Mouse (Mus musculus): Measurements from ENCODE around the gene Vangl2. TPM values are rescaled to one million over a fixed set of nuclear protein-coding genes. Genes with fewer than 3 reads are reported as not detected.
A peak's percentile ranks its signal among the peaks of the same experiment; 100 is the strongest.

Vangl2 gene
- total RNA-seq, 2 experiments from 2014 or later, result 10.2 to 13.7 TPM

DNA sequence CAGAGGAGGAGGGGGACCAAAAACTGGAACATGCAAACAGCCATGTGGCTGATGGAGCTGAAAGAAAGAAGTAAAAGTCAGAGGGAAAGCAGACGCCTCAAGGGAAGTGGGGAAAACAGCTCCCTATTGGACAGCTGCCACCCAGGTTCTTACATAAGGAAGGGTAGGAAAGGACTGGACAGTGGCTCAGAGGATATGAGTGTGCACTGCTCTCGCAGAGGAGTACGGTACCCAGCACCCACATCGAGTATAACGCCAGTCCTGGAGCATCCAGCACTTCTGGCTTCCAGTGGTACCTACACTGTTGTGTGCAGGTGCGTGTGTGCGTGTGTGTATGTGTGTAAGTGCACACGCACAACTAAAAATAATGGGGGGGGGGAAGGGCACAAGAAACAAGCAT, 18.2 kb upstream of the Vangl2 start:
- no peak for DNase-seq (ENCODE audit: low spot score in 2 of 2)

GRCm38 (mm10) chr1:172029914-172030313, 1.7 kb upstream of the Vangl2 start:
- no peak for DNase-seq (ENCODE audit: low spot score in 2 of 2)

GRCm38 (mm10) chr1:172027809-172028102, 488 bp downstream of the Vangl2 start:
- DNase-seq (ENCODE audit: low spot score in 2 of 2), result no peak

DNA sequence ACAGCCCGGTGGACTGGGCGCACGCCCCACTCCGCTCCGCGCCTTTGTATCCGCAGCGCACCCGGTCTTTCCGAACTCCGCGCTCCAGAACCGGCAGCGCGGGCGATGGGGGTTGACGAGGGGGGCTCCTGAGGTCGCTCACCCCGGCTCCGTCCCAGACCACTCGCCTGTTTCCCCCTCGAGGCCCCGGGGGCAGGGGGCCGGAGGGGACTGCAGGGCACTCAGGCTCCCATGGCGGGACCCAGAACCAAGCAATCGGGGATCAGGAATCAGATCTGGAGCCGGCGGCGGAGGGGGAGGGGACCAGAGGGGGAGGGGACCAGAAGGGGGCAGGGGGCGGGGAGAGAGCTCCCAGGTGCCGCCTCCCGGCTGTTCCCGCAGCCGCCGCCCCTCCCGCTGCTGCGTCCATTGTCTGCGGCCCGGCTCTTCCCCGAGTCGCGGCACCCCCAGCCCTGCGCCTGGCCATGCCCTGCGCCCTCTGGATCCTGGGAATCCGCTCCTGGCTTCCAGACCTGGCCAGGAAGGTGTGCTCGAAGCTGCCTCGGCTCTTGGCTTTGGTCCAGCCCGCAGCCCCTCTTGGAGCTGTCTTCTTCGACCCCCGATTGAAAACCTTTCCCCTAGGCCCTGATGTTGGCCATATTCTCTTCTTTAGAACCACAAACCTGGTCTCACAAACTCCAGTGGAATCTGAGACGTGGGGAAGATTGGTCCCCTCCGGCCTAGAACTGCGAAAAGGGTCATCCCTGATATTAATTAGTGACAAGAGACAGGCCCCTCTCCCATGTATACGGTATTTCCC, 1.0 kb downstream of the Vangl2 start:
- DNase-seq (ENCODE audit: low spot score in 2 of 2), result peak; percentile 74 to 82

GRCm38 (mm10) chr1:172026201-172026901, 1.9 kb downstream of the Vangl2 start:
- no peak for DNase-seq (ENCODE audit: low spot score in 2 of 2)

- no peak for DNase-seq (ENCODE audit: low spot score in 2 of 2)
Observed at GRCm38 (mm10) chr1:172025201-172025904, 2.9 kb downstream of the Vangl2 start.

- no peak for DNase-seq (ENCODE audit: low spot score in 2 of 2)
Observed at GRCm38 (mm10) chr1:172024140-172024895, 3.9 kb downstream of the Vangl2 start.

DNA sequence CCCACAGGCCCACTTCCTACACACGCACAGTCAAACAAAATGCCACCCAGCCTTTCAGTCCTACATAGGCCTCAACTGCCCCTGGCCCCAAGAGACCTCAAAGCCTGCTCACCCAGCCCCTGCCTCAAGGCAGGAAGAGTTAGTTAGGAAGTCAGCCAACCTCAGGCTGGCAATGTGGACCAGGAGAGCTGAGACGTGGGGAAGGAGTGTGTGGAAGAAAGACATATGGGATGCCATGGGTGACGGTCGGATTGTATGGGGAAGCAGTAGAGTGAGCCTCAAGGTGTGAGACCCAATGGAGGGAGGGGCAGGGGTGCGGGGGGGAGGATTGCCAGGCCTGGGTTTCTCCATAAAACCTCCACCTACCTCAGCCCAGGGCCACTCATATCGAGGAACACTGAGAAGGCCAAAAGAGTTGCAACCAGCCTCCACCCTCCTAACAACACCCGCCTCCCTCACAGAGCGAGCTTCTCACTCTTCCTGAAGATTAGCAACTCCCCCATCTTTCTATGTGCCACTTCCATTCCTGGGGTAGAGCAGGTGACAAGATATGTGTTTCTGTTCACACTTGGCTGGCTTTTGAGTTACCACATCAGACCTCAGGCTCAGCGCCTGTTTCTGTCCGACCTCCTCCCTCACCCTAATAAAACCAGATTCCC, 8.3 kb downstream of the Vangl2 start:
- DNase-seq (ENCODE audit: low spot score in 2 of 2), result peak in 1 of 2 experiments; percentile 41

DNA sequence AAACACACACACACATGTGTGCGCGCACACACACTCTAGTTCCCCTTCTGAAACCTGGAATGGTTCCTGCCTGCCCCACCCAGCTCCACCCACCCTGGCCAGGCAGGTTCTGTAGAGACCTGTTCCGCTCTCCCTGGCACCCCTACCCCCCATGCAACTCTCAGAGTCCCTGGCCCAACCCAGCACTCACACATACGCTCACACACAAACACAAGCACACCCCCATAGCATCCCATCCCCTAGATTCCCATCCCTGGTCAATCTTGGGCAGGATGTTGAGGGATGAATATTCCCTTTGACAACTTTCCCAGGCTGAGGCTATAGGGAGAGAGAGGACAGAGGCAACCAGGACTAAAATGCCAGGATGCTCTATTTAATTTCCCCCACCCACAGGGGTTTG, 8.9 kb downstream of the Vangl2 start:
- no peak for DNase-seq (ENCODE audit: low spot score in 2 of 2)

GRCm38 (mm10) chr1:172018336-172019311, 9.6 kb downstream of the Vangl2 start:
- DNase-seq (ENCODE audit: low spot score in 2 of 2), result no peak

DNA sequence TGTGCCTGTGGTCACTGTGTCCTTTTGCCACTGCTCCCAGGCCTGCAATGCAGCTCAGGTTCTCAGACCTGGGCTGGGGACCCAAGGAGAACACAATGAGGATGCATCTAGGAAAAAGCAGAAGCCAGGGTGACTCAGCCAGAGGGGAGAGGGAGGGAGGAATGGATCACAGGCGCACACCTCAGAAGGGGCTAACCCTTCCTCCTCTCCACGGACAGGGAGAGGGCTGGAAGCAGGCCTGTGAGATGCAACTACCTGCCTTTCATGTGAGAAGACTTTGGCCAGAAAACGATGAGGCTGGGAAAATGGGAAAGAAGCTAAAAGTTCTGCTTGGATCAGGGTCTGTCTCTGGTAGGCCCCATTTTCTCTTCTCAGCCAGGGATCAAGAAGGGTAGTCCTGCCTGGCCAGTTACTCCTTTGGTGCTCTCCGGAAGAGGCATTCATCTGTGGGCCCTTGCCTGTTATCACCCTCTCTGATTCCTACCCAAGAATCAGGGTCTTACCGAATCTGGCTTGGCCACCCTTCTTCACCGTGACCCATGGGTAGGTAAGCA, 10.7 kb downstream of the Vangl2 start:
- DNase-seq (ENCODE audit: low spot score in 2 of 2), result no peak

- DNase-seq (ENCODE audit: low spot score in 2 of 2), result no peak
Observed at GRCm38 (mm10) chr1:172016660-172017516, 11.4 kb downstream of the Vangl2 start.

- DNase-seq (ENCODE audit: low spot score in 2 of 2), result no peak
Observed at GRCm38 (mm10) chr1:172016031-172016430, 12.2 kb downstream of the Vangl2 start.

DNA sequence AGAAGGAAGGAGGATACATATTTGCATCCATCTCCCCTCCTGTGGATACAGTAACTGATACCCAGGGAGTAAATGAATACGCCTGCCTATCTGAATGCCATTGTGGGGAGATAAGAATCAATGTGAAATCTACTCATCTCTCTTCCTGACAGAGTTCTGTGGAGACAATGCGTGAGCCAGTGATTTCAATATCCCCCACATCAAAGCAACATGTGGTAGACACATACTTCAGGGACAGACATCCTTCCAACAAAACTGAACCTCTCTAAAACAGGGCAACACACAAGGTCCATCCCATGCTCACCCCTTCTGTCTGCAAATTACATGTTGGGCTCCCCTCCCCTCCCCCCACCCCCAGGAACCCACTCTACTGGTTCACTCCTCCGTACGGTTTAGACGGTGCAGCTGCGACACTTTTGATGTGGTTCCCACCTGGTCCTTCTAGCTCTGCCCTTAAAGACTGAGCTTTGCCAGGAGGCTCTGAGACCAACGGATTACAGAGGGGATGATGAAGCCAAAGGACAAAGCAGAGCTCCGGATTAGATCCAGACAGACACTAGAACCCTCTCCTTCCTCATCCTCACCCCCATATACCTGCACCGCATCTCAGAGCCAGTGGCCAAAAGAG, 12.8 kb downstream of the Vangl2 start:
- no peak for DNase-seq (ENCODE audit: low spot score in 2 of 2)

- no peak for DNase-seq (ENCODE audit: low spot score in 2 of 2)
Observed at GRCm38 (mm10) chr1:172014771-172015170, 13.5 kb downstream of the Vangl2 start.

DNA sequence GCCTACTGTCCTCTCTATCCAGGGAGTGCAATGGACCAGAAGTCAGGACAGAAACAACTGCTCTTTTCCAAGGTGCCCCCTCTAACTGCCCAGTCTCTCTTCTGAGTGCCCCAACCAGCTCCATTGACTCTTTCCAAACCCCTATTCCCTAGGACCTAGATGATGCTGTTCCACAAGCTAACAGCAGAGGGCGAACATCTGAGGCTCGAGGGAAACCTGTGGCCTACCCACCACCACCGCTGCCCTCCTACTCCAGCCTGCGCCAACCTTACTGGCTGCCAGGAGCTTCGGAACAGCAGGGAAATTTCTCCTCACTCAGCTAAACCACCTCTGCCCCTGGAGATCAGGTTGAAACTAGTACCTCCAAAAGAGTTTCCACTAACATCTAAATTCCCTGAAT, 16.2 kb downstream of the Vangl2 start:
- peak; percentile 71 to 81 for DNase-seq (ENCODE audit: low spot score in 2 of 2)

DNA sequence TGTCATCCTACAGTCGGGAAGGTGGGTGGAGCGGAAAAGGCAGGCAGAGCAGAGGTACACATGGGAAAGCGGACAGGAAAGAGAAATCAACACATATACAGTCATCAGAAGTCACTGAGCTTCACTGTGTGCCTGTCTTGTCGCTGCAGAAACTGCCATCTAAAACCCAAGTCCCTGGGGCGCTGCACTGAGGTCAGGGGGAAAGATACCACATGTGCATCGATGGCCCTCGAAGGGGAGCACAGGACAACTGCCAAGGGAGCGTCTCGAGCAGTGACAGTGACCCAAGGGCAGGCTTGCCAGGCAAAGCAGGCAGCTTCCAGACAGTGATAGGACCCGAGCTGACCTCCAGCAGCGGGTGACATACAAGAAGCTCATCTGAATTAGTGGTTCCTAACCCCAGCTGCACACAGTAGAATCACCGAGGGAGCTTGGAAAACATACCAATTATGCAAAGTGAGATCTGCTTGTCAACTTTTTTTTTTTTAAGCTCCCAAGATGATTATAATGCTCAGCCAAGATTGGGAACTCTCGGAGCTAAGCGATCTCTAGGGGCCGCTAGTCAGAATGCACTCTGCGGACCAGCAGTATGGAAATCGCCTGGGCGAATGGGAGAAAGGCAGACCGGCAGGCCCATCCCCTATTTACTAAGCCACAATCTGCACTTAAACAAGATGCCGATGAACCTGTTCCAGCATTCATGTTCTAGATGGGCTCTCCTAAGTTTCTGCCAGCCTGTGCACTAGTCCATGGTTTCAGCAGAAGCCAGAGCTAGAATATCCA, 18.0 kb downstream of the Vangl2 start:
- DNase-seq (ENCODE audit: low spot score in 2 of 2), result no peak

Measured in left cerebral cortex, adult 18-20 months (tissue).